Comparison of ENCODE assay signal across 8 mouse cellular contexts in genomic region chr5:124327510-124328364, GRCm38 (mm10). TPM values are rescaled to one million over a fixed set of nuclear protein-coding genes. Genes with fewer than 3 reads are reported as not detected.
DNase-seq lines count a peak whose midpoint lies in the region; ATAC-seq and TF ChIP-seq lines count a peak whose summit lies in the region.

Mphosph9 (minus strand) TSS chr5:124327972.
2810006K23Rik (plus strand) TSS chr5:124328089.

- peak; percentile 99 for DNase-seq in G1E (ENCODE audit: low spot score)
- DNase-seq in cerebellum, adult 18-20 months = peak; percentile 99 to 100
- DNase-seq in heart, postnatal 36 days = peak; percentile 99 to 100
- peak; percentile 99 to 100 for DNase-seq in layer of hippocampus, adult 2 months (ENCODE audit: low spot score in 2 of 2)
- peak; percentile 100 for DNase-seq in lung, embryonic 14.5 days
- peak; percentile 99 for DNase-seq in thymus, adult 2 months

- ATAC-seq in G1E (ENCODE audit: extremely low read depth, insufficient number of reproducible peaks, low FRiP score, poor library complexity, severe bottlenecking) = peak; percentile 95
- ATAC-seq in forebrain, embryonic 16.5 days = peak; percentile 97
- peak; percentile 97 for ATAC-seq in lung, embryonic 14.5 days (ENCODE audit: insufficient read depth)

- TF ChIP-seq POLR2A in olfactory bulb, adult 2 months (IDR thresholded peaks at IDR 0.05; ENCODE audit: insufficient read depth, low read depth, low read length) = peak; percentile 100
- peak; percentile 99 for TF ChIP-seq POLR2A in thymus, adult 2 months (IDR thresholded peaks at IDR 0.05; ENCODE audit: control insufficient read depth, extremely low read depth, insufficient read depth, low read length, poor library complexity)

- under 1% methylated on average over 72 of the region's 72 CpGs for WGBS in forebrain, embryonic 16.5 days
- under 1% methylated on average over 72 of the region's 72 CpGs for WGBS in lung, embryonic 14.5 days
- WGBS in olfactory bulb, adult 2 months = under 1% methylated on average over 72 of the region's 72 CpGs
- under 1% methylated on average over 72 of the region's 72 CpGs for WGBS in thymus, adult 2 months

- no peaks in the 10 kb centered on the region for H3K9me3 ChIP-seq in G1E (replicated peaks)
- H3K9me3 ChIP-seq in forebrain, embryonic 16.5 days (ENCODE audit: control insufficient read depth, low read length) = no peaks in the 10 kb centered on the region
- no peaks in the 10 kb centered on the region for H3K9me3 ChIP-seq in lung, embryonic 14.5 days (ENCODE audit: low read depth, low read length)

- H3K4me3 ChIP-seq in G1E (ENCODE audit: low read depth, low read length) = peak within 1 kb of the TSS; percentile 85
- H3K4me3 ChIP-seq in forebrain, embryonic 16.5 days (replicated peaks; ENCODE audit: low read length) = peak within 1 kb of the TSS; percentile 71
- peak within 1 kb of the TSS; percentile 68 for H3K4me3 ChIP-seq in layer of hippocampus, adult 2 months
- peak within 1 kb of the TSS; percentile 61 for H3K4me3 ChIP-seq in lung, embryonic 14.5 days (ENCODE audit: low read depth, low read length)
- H3K4me3 ChIP-seq in olfactory bulb, adult 2 months (ENCODE audit: insufficient read depth, low read depth, low read length) = peak within 1 kb of the TSS; percentile 86
- peak within 1 kb of the TSS; percentile 70 for H3K4me3 ChIP-seq in thymus, adult 2 months (ENCODE audit: control insufficient read depth, insufficient read depth, low read length)

- H3K4me1 ChIP-seq in G1E (ENCODE audit: insufficient read depth, low read depth, low read length) = peaks cover 39% of the 10 kb centered on the region
- peaks cover 17% of the 10 kb centered on the region for H3K4me1 ChIP-seq in forebrain, embryonic 16.5 days (replicated peaks; ENCODE audit: control insufficient read depth, insufficient read depth, low read length)
- H3K4me1 ChIP-seq in lung, embryonic 14.5 days (ENCODE audit: insufficient read depth) = peaks cover 12% of the 10 kb centered on the region
- peaks cover 6% of the 10 kb centered on the region for H3K4me1 ChIP-seq in olfactory bulb, adult 2 months (ENCODE audit: control insufficient read depth, insufficient read depth, low read length)
- peaks cover 8% of the 10 kb centered on the region for H3K4me1 ChIP-seq in thymus, adult 2 months (replicated peaks; ENCODE audit: control insufficient read depth, insufficient read depth, low read length)

- TF ChIP-seq CTCF in G1E (IDR thresholded peaks at IDR 0.05; ENCODE audit: low read depth, low read length) = no peak
- no peak for TF ChIP-seq CTCF in layer of hippocampus, adult 2 months (conservative IDR thresholded peaks at IDR 0.05)
- TF ChIP-seq CTCF in lung, embryonic 14.5 days (IDR thresholded peaks at IDR 0.05; ENCODE audit: low read depth) = no peak; the same call in 1 of the 2 replicates
- no peak for TF ChIP-seq CTCF in olfactory bulb, adult 2 months (IDR thresholded peaks at IDR 0.05; ENCODE audit: insufficient read depth, low read depth, low read length)
- TF ChIP-seq CTCF in thymus, adult 2 months (IDR thresholded peaks at IDR 0.05; ENCODE audit: borderline replicate concordance, control insufficient read depth, extremely low read depth, insufficient read depth, low read length, poor library complexity) = no peak

- H3K4me2 ChIP-seq in forebrain, embryonic 16.5 days (ENCODE audit: low read length) = peak within 1 kb of the TSS; percentile 87
- peak within 1 kb of the TSS; percentile 90 for H3K4me2 ChIP-seq in lung, embryonic 14.5 days

- peak within 1 kb of the TSS; percentile 97 for H3K27ac ChIP-seq in forebrain, embryonic 16.5 days (ENCODE audit: low read length)
- peak within 1 kb of the TSS; percentile 97 for H3K27ac ChIP-seq in layer of hippocampus, adult 2 months
- peak within 1 kb of the TSS; percentile 92 for H3K27ac ChIP-seq in lung, embryonic 14.5 days (ENCODE audit: low read depth)
- H3K27ac ChIP-seq in olfactory bulb, adult 2 months (ENCODE audit: insufficient read depth, low read depth, low read length) = peak within 1 kb of the TSS; percentile 97
- peak within 1 kb of the TSS; percentile 81 for H3K27ac ChIP-seq in thymus, adult 2 months (ENCODE audit: control insufficient read depth, insufficient read depth, low read length)

- no peaks in the 10 kb centered on the region for H3K27me3 ChIP-seq in G1E (ENCODE audit: insufficient read depth, low read length)
- H3K27me3 ChIP-seq in forebrain, embryonic 16.5 days (replicated peaks; ENCODE audit: control insufficient read depth, insufficient read depth, low read length) = no peaks in the 10 kb centered on the region
- no peaks in the 10 kb centered on the region for H3K27me3 ChIP-seq in lung, embryonic 14.5 days (ENCODE audit: insufficient read depth, low read length)
- H3K27me3 ChIP-seq in thymus, adult 2 months (ENCODE audit: control insufficient read depth, insufficient read depth, low read length) = no peaks in the 10 kb centered on the region

- intact Hi-C loops in heart, postnatal 36 days (cut with DNase I) = no loop called here

- peak within 1 kb of the TSS; percentile 73 for H3K9ac ChIP-seq in forebrain, embryonic 16.5 days (replicated peaks; ENCODE audit: low read depth, low read length)
- peak within 1 kb of the TSS; percentile 62 for H3K9ac ChIP-seq in lung, embryonic 14.5 days

- H3K36me3 ChIP-seq in G1E (replicated peaks) = peaks cover 41% of the 10 kb centered on the region
- no peaks in the 10 kb centered on the region for H3K36me3 ChIP-seq in forebrain, embryonic 16.5 days (ENCODE audit: control insufficient read depth, insufficient read depth)
- H3K36me3 ChIP-seq in lung, embryonic 14.5 days (ENCODE audit: insufficient read depth) = peaks cover 10% of the 10 kb centered on the region; the same call in 1 of the 2 replicates
- H3K36me3 ChIP-seq in thymus, adult 2 months (ENCODE audit: control insufficient read depth, insufficient read depth, low read length) = peaks cover 2% of the 10 kb centered on the region

RNA-seq across cellular contexts. Expression of gene Mphosph9, which starts in this region (rescaled TPM):
- total RNA-seq in G1E (2014; fragmentation: Nextera tagmentation) (16.8 and 24.2 TPM in 2 replicates), G1E (2017) (22.8 and 23.2 TPM in 2 replicates)
- polyA plus RNA-seq in G1E (2012) = 2.0 and 2.4 TPM in 2 replicates
- 17.0 and 17.1 TPM in 2 replicates for polyA plus RNA-seq in forebrain, embryonic 16.5 days (2015; fragmentation: Nextera tagmentation; extraction: Ambion mirVana)
- total RNA-seq in heart, postnatal 36 days (2021) = 1 to 10 TPM; 5.4 to 5.8 TPM
- total RNA-seq in layer of hippocampus, adult 2 months (2021) = 10 to 100 TPM; 18.9 to 19.3 TPM
- 19.2 and 20.7 TPM in 2 replicates for polyA plus RNA-seq in lung, embryonic 14.5 days (2014; fragmentation: Nextera tagmentation; extraction: Ambion mirVana)
- polyA plus RNA-seq in olfactory bulb, adult 2 months (2012; ENCODE audit: insufficient read depth, insufficient read length, low replicate concordance, missing spikeins) = not detected in 2 replicates
- polyA plus RNA-seq in thymus, adult 2 months (2012; rRNA removed) = 16.2 and 19.6 TPM in 2 replicates

RNA-seq across cellular contexts. Expression of gene 2810006K23Rik, which starts in this region (rescaled TPM):
- total RNA-seq in G1E (2014; fragmentation: Nextera tagmentation) = 26.8 and 29.5 TPM in 2 replicates
- total RNA-seq in G1E (2017) = 18.9 and 19.8 TPM in 2 replicates
- polyA plus RNA-seq in G1E (2012) = 5.9 and 7.7 TPM in 2 replicates
- polyA plus RNA-seq in forebrain, embryonic 16.5 days (2015; fragmentation: Nextera tagmentation; extraction: Ambion mirVana) = 17.4 and 18.8 TPM in 2 replicates
- total RNA-seq in heart, postnatal 36 days (2021) = 10 to 100 TPM; 12.1 to 13.1 TPM
- total RNA-seq in layer of hippocampus, adult 2 months (2021) = 10 to 100 TPM; 14.5 to 15.4 TPM
- 14.5 and 15.2 TPM in 2 replicates for polyA plus RNA-seq in lung, embryonic 14.5 days (2014; fragmentation: Nextera tagmentation; extraction: Ambion mirVana)
- not detected in 2 replicates for polyA plus RNA-seq in olfactory bulb, adult 2 months (2012; ENCODE audit: insufficient read depth, insufficient read length, low replicate concordance, missing spikeins)
- 5.7 and 6.4 TPM in 2 replicates for polyA plus RNA-seq in thymus, adult 2 months (2012; rRNA removed)

Comparison
In these comparisons a context has a peak if more than half of its experiments do, and no peak if none do; other contexts are left out.
1. Peak in every context shown above with its lines: DNase-seq, ATAC-seq, H3K4me3 ChIP-seq and H3K27ac ChIP-seq.